Mouse (Mus musculus): ENCODE results near the gene Hdac9. TPM values are rescaled to one million over a fixed set of nuclear protein-coding genes. Genes with fewer than 3 reads are reported as not detected.

Gene Hdac9
- total RNA-seq (2023), result 1.9 and 2.3 TPM in 2 replicates

DNA sequence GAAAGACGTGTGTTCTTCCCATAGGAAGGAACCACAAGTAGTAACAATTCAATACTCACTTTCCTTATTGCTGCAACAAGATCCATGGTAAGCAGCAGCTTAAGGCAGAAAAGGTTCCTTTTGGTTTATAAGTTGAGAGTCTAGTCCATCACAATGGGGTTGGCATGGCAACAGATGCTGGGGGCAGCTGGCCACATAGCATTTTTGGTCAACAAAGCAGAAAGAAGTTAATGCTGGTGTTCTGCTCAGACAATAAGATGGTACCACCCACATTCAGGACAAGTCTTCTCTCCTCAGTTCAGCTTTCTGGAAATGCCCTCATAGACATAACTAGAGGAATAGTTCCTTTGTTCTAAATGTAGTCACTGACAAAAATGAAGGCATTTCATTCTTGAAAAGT, at the start of gene Hdac9:
Gene Hdac9, minus strand, starts transcription at position 101 of the 400 bp plus-strand sequence.

Other genes with a start within 250 kb of the Hdac9 start
- 6.4 and 8.1 TPM in 2 replicates for gene Prps1l1, start 67.7 kb upstream of the Hdac9 start, total RNA-seq (2023)
- 56.9 and 77.1 TPM in 2 replicates for gene Snx13, start 130.1 kb upstream of the Hdac9 start, total RNA-seq (2023)

Data from neutrophil, adult 65 days (primary cell).